Comparison of ENCODE assay signal across 22 mouse cellular contexts in genomic region chr13:55496661-55497060, GRCm38 (mm10). TPM values are rescaled to one million over a fixed set of nuclear protein-coding genes. Genes with fewer than 3 reads are reported as not detected.
DNase-seq lines count a peak whose midpoint lies in the region; ATAC-seq and TF ChIP-seq lines count a peak whose summit lies in the region.
"Had no signal": no experiment of that assay in that cellular context is flagged by ENCODE, and none has a peak within 500 bp of the region (broad histone marks: within the 10 kb centered on the region; RNA-seq: fewer than 3 reads in every experiment).

No protein-coding gene starts in this region.

- 0 out of 2 replicates have a peak overlapping the region, but pooled peaks have one; percentile 14 for H3K9ac ChIP-seq in embryonic facial prominence, embryonic 14.5 days (ENCODE audit: low read depth, low read length)
- H3K9ac ChIP-seq in hindbrain, embryonic 16.5 days (ENCODE audit: low read depth, low read length), result no peak overlapping the region
- H3K9ac ChIP-seq: heart, embryonic 13.5 days; hindbrain, embryonic 15.5 days; liver, postnatal 0 days had no signal

- H3K36me3 ChIP-seq in embryonic facial prominence, embryonic 14.5 days (ENCODE audit: control insufficient read depth, insufficient read depth, low read length), result peaks cover 36% of the 10 kb centered on the region
- H3K36me3 ChIP-seq in embryonic facial prominence, embryonic 10.5 days (replicated peaks), result peaks cover 49% of the 10 kb centered on the region
- peaks cover 36% of the 10 kb centered on the region for H3K36me3 ChIP-seq in hindbrain, embryonic 10.5 days
- no peaks in the 10 kb centered on the region for H3K36me3 ChIP-seq in hindbrain, embryonic 16.5 days (ENCODE audit: control insufficient read depth, insufficient read depth, low read length)
- H3K36me3 ChIP-seq in thymus, adult 2 months (ENCODE audit: control insufficient read depth, insufficient read depth, low read length), result no peaks in the 10 kb centered on the region

- no peak overlapping the region for H3K4me3 ChIP-seq in embryonic facial prominence, embryonic 14.5 days (ENCODE audit: low read depth, low read length)
- no peak overlapping the region for H3K4me3 ChIP-seq in embryonic facial prominence, embryonic 10.5 days
- H3K4me3 ChIP-seq in hindbrain, embryonic 10.5 days, result no peak overlapping the region
- H3K4me3 ChIP-seq in hindbrain, embryonic 16.5 days (ENCODE audit: low read length), result no peak overlapping the region
- H3K4me3 ChIP-seq in thymus, adult 2 months (ENCODE audit: control insufficient read depth, insufficient read depth, low read length), result no peak overlapping the region
- H3K4me3 ChIP-seq: heart, embryonic 13.5 days; hindbrain, embryonic 15.5 days; limb, embryonic 10.5 days had no signal

- WGBS in embryonic facial prominence, embryonic 14.5 days, result 85% methylated on average over 6 of the region's 6 CpGs
- WGBS in embryonic facial prominence, embryonic 10.5 days, result 89% methylated on average over 6 of the region's 6 CpGs
- 92% methylated on average over 6 of the region's 6 CpGs for WGBS in hindbrain, embryonic 10.5 days
- 81% methylated on average over 6 of the region's 6 CpGs for WGBS in hindbrain, embryonic 16.5 days
- WGBS in thymus, adult 2 months, result 95% methylated on average over 6 of the region's 6 CpGs

- no peak for ATAC-seq in embryonic facial prominence, embryonic 14.5 days (ENCODE audit: low read depth)
- no peak for ATAC-seq in hindbrain, embryonic 16.5 days
- ATAC-seq: intestine, postnatal 0 days; liver, postnatal 0 days had no signal

- H3K27me3 ChIP-seq in embryonic facial prominence, embryonic 14.5 days (replicated peaks; ENCODE audit: control insufficient read depth, insufficient read depth, low read length), result no peaks in the 10 kb centered on the region
- peaks cover 7% of the 10 kb centered on the region; the same call in 1 of the 2 replicates for H3K27me3 ChIP-seq in embryonic facial prominence, embryonic 10.5 days (replicated peaks; ENCODE audit: low read depth, poor library complexity, severe bottlenecking)
- H3K27me3 ChIP-seq in hindbrain, embryonic 10.5 days (ENCODE audit: insufficient read depth, poor library complexity, severe bottlenecking), result peaks cover 8% of the 10 kb centered on the region; the same call in 1 of the 2 replicates
- no peaks in the 10 kb centered on the region for H3K27me3 ChIP-seq in hindbrain, embryonic 16.5 days (replicated peaks; ENCODE audit: control insufficient read depth, insufficient read depth, low read length)
- H3K27me3 ChIP-seq in thymus, adult 2 months (ENCODE audit: control insufficient read depth, insufficient read depth, low read length), result no peaks in the 10 kb centered on the region; the same call in 1 of the 2 replicates
- H3K27me3 ChIP-seq: hindbrain, embryonic 15.5 days had no signal

- no peaks in the 10 kb centered on the region for H3K4me1 ChIP-seq in embryonic facial prominence, embryonic 14.5 days (ENCODE audit: control insufficient read depth, insufficient read depth, low read length)
- H3K4me1 ChIP-seq in embryonic facial prominence, embryonic 10.5 days, result peaks cover 35% of the 10 kb centered on the region
- H3K4me1 ChIP-seq in hindbrain, embryonic 10.5 days (replicated peaks), result peaks cover 32% of the 10 kb centered on the region
- peaks cover 22% of the 10 kb centered on the region for H3K4me1 ChIP-seq in hindbrain, embryonic 16.5 days (ENCODE audit: control insufficient read depth, insufficient read depth, low read depth, low read length)
- peaks cover 10% of the 10 kb centered on the region; the same call in 1 of the 2 replicates for H3K4me1 ChIP-seq in thymus, adult 2 months (replicated peaks; ENCODE audit: control insufficient read depth, insufficient read depth, low read length)

- no peak for TF ChIP-seq POLR2A in thymus, adult 2 months (IDR thresholded peaks at IDR 0.05; ENCODE audit: control insufficient read depth, extremely low read depth, insufficient read depth, low read length, poor library complexity)

- no peaks in the 10 kb centered on the region for H3K9me3 ChIP-seq in embryonic facial prominence, embryonic 14.5 days (ENCODE audit: control insufficient read depth, low read length)
- no peaks in the 10 kb centered on the region for H3K9me3 ChIP-seq in embryonic facial prominence, embryonic 10.5 days
- H3K9me3 ChIP-seq in hindbrain, embryonic 10.5 days, result no peaks in the 10 kb centered on the region
- H3K9me3 ChIP-seq in hindbrain, embryonic 16.5 days (ENCODE audit: control insufficient read depth, low read length), result no peaks in the 10 kb centered on the region
- H3K9me3 ChIP-seq: heart, embryonic 13.5 days; hindbrain, embryonic 15.5 days; limb, embryonic 10.5 days had no signal

- no peak overlapping the region for H3K4me2 ChIP-seq in embryonic facial prominence, embryonic 14.5 days (ENCODE audit: low read depth, low read length)
- no peak overlapping the region for H3K4me2 ChIP-seq in hindbrain, embryonic 16.5 days (ENCODE audit: low read length)
- H3K4me2 ChIP-seq: heart, embryonic 13.5 days; hindbrain, embryonic 15.5 days had no signal

- H3K27ac ChIP-seq in embryonic facial prominence, embryonic 14.5 days (replicated peaks; ENCODE audit: low read depth, low read length), result no peak overlapping the region
- H3K27ac ChIP-seq in embryonic facial prominence, embryonic 10.5 days (replicated peaks), result no peak overlapping the region
- H3K27ac ChIP-seq in hindbrain, embryonic 10.5 days, result peak overlapping the region; percentile 50; the same call in 1 of the 2 replicates
- H3K27ac ChIP-seq in hindbrain, embryonic 16.5 days (ENCODE audit: low read depth, low read length), result no peak overlapping the region
- no peak overlapping the region for H3K27ac ChIP-seq in thymus, adult 2 months (ENCODE audit: control insufficient read depth, insufficient read depth, low read length)
- H3K27ac ChIP-seq: heart, embryonic 13.5 days; limb, embryonic 10.5 days had no signal

- DNase-seq in embryonic facial prominence, embryonic 14.5 days (ENCODE audit: low spot score), result no peak
- no peak for DNase-seq in embryonic facial prominence, embryonic 10.5 days (ENCODE audit: low spot score)
- no peak for DNase-seq in hindbrain, embryonic 10.5 days (ENCODE audit: low spot score)
- DNase-seq in kidney, postnatal 25 days, result peak; percentile 62 to 73
- DNase-seq in kidney, adult 8-10 months, result no peak
- DNase-seq in kidney, postnatal 36 days, result peak; percentile 51 to 69
- no peak for DNase-seq in thymus, adult 2 months
- DNase-seq: B cell, adult 2 months; cerebellum, adult 11 months; cerebellum, postnatal 25 days; embryo, embryonic 11 days; heart, adult 18-20 months; liver, postnatal 0 days; lung, postnatal 14 days; retina, postnatal 1 day; right cerebral cortex, postnatal 4 days; thymus, postnatal 25 days had no signal

- no peak for TF ChIP-seq CTCF in thymus, adult 2 months (IDR thresholded peaks at IDR 0.05; ENCODE audit: borderline replicate concordance, control insufficient read depth, extremely low read depth, insufficient read depth, low read length, poor library complexity)

RNA-seq across cellular contexts. Expression of gene Dbn1, which starts 8.8 kb away (rescaled TPM):
- polyA plus RNA-seq in embryonic facial prominence, embryonic 14.5 days (2014; fragmentation: Nextera tagmentation; extraction: Ambion mirVana), result 141 and 167 TPM in 2 replicates
- 412 and 419 TPM in 2 replicates for polyA plus RNA-seq in embryonic facial prominence, embryonic 10.5 days (2016; fragmentation: Nextera tagmentation; extraction: Ambion mirVana)
- polyA plus RNA-seq in hindbrain, embryonic 10.5 days (2016; fragmentation: Nextera tagmentation; extraction: Ambion mirVana), result 420 and 518 TPM in 2 replicates
- polyA plus RNA-seq in hindbrain, embryonic 16.5 days (2015; fragmentation: Nextera tagmentation; extraction: Ambion mirVana), result 482 and 556 TPM in 2 replicates
- 7.8 and 9.8 TPM in 2 replicates for polyA plus RNA-seq in thymus, adult 2 months (2012; rRNA removed)

RNA-seq across cellular contexts. Expression of gene Pdlim7, which starts 16.8 kb away (rescaled TPM):
- 194 and 204 TPM in 2 replicates for polyA plus RNA-seq in embryonic facial prominence, embryonic 14.5 days (2014; fragmentation: Nextera tagmentation; extraction: Ambion mirVana)
- polyA plus RNA-seq in embryonic facial prominence, embryonic 10.5 days (2016; fragmentation: Nextera tagmentation; extraction: Ambion mirVana), result 209 and 215 TPM in 2 replicates
- 194 and 221 TPM in 2 replicates for polyA plus RNA-seq in hindbrain, embryonic 10.5 days (2016; fragmentation: Nextera tagmentation; extraction: Ambion mirVana)
- polyA plus RNA-seq in hindbrain, embryonic 16.5 days (2015; fragmentation: Nextera tagmentation; extraction: Ambion mirVana), result 161 and 177 TPM in 2 replicates
- polyA plus RNA-seq in thymus, adult 2 months (2012; rRNA removed), result 25.6 and 29.5 TPM in 2 replicates

RNA-seq across cellular contexts. Expression of gene Dok3, which starts 32.4 kb away (rescaled TPM):
- polyA plus RNA-seq in embryonic facial prominence, embryonic 14.5 days (2014; fragmentation: Nextera tagmentation; extraction: Ambion mirVana), result 2.5 and 3.8 TPM in 2 replicates
- 3.6 and 4.2 TPM in 2 replicates for polyA plus RNA-seq in embryonic facial prominence, embryonic 10.5 days (2016; fragmentation: Nextera tagmentation; extraction: Ambion mirVana)
- 3.5 and 3.9 TPM in 2 replicates for polyA plus RNA-seq in hindbrain, embryonic 10.5 days (2016; fragmentation: Nextera tagmentation; extraction: Ambion mirVana)
- 3.6 and 4.3 TPM in 2 replicates for polyA plus RNA-seq in hindbrain, embryonic 16.5 days (2015; fragmentation: Nextera tagmentation; extraction: Ambion mirVana)
- 18.2 and 21.9 TPM in 2 replicates for polyA plus RNA-seq in thymus, adult 2 months (2012; rRNA removed)

RNA-seq across cellular contexts. Expression of gene Prr7, which starts 32.6 kb away (rescaled TPM):
- polyA plus RNA-seq in embryonic facial prominence, embryonic 14.5 days (2014; fragmentation: Nextera tagmentation; extraction: Ambion mirVana), result 1.9 and 2.7 TPM in 2 replicates
- 0.54 TPM in 2 replicates for polyA plus RNA-seq in embryonic facial prominence, embryonic 10.5 days (2016; fragmentation: Nextera tagmentation; extraction: Ambion mirVana)
- 0.69 and 1.0 TPM in 2 replicates for polyA plus RNA-seq in hindbrain, embryonic 10.5 days (2016; fragmentation: Nextera tagmentation; extraction: Ambion mirVana)
- polyA plus RNA-seq in hindbrain, embryonic 16.5 days (2015; fragmentation: Nextera tagmentation; extraction: Ambion mirVana), result 4.4 and 4.9 TPM in 2 replicates
- 33.8 and 52.2 TPM in 2 replicates for polyA plus RNA-seq in thymus, adult 2 months (2012; rRNA removed)
- polyA plus RNA-seq: heart, embryonic 13.5 days; liver, postnatal 0 days had no signal

RNA-seq across cellular contexts. Expression of gene Ddx41, which starts 39.8 kb away (rescaled TPM):
- 56.6 and 69.5 TPM in 2 replicates for polyA plus RNA-seq in embryonic facial prominence, embryonic 14.5 days (2014; fragmentation: Nextera tagmentation; extraction: Ambion mirVana)
- 90.0 and 93.5 TPM in 2 replicates for polyA plus RNA-seq in embryonic facial prominence, embryonic 10.5 days (2016; fragmentation: Nextera tagmentation; extraction: Ambion mirVana)
- 85.2 and 88.2 TPM in 2 replicates for polyA plus RNA-seq in hindbrain, embryonic 10.5 days (2016; fragmentation: Nextera tagmentation; extraction: Ambion mirVana)
- 55.3 and 56.3 TPM in 2 replicates for polyA plus RNA-seq in hindbrain, embryonic 16.5 days (2015; fragmentation: Nextera tagmentation; extraction: Ambion mirVana)
- polyA plus RNA-seq in thymus, adult 2 months (2012; rRNA removed), result 97.8 and 100.0 TPM in 2 replicates

Comparison
In these comparisons a context has a peak if more than half of its experiments do, and no peak if none do; other contexts are left out.
1. DNase-seq: peak in kidney, postnatal 25 days (2 of 2) and kidney, postnatal 36 days (2 of 2); none in embryonic facial prominence, embryonic 14.5 days (single experiment), embryonic facial prominence, embryonic 10.5 days (single experiment), hindbrain, embryonic 10.5 days (single experiment), kidney, adult 8-10 months (0 of 2) and thymus, adult 2 months (single experiment).
2. RNA of gene Dbn1, which starts 8.8 kb away (polyA plus RNA-seq): 420 to 518 TPM in hindbrain, embryonic 10.5 days, 482 to 556 TPM in hindbrain, embryonic 16.5 days, 412 to 419 TPM in embryonic facial prominence, embryonic 10.5 days and 141 to 167 TPM in embryonic facial prominence, embryonic 14.5 days; 7.8 to 9.8 TPM in thymus, adult 2 months; every median in the first group is over 10 times any median in the second.